Mouse (Mus musculus): ENCODE measurements at regions not wholly inside any gene's neighbourhood (a gene's known extent, or its start where the extent isn't known, plus 50 kb on each side); places are given as distances from the start of the nearest gene placed in this dataset.

- TF ChIP-seq CTCF (IDR thresholded peaks at IDR 0.05; ENCODE audit: borderline replicate concordance, control insufficient read depth, extremely low read depth, insufficient read depth, low read length, poor library complexity), result no peak
- TF ChIP-seq POLR2A (IDR thresholded peaks at IDR 0.05; ENCODE audit: control insufficient read depth, extremely low read depth, insufficient read depth, low read length, poor library complexity), result no peak
Measured at GRCm38 (mm10) chr3:128298110-128298509, 402.0 kb upstream of the Fam241a start.

Measured in thymus, adult 2 months (tissue).